Mouse (Mus musculus) neural tube, embryonic 15.5 days (tissue): Measurements from ENCODE around the gene Ptprc. TPM values are rescaled to one million over a fixed set of nuclear protein-coding genes. Genes with fewer than 3 reads are reported as not detected.

ENCODE experiments used
- ATAC-seq: fragments of 200-750 bp; cut with Nextera tagmentation; 2 replicates; pipeline ENCODE4 v1.8.0; 2017; ENCODE audit warnings: mild to moderate bottlenecking, moderate TSS enrichment, moderate library complexity; ENCODE audit not compliant: low FRiP score
- H3K27ac ChIP-seq: fragments of 300-500 bp; sonication (generic); replicated peaks from 2 replicates; pipeline ENCODE4 v1.5.1; 2015; ENCODE audit warnings: mild to moderate bottlenecking, inconsistent platforms
- H3K27me3 ChIP-seq: fragments of 300-500 bp; sonication (generic); replicated peaks from 2 replicates; pipeline ENCODE4 v1.6.1; 2015; ENCODE audit warnings: inconsistent platforms
- H3K36me3 ChIP-seq: fragments of 300-500 bp; sonication (generic); 2 replicates; pipeline ENCODE4 v1.6.1; 2015; ENCODE audit warnings: inconsistent platforms
- H3K4me1 ChIP-seq: fragments of 300-500 bp; sonication (generic); 2 replicates; pipeline ENCODE4 v1.6.1; 2015; ENCODE audit warnings: inconsistent platforms
- H3K4me2 ChIP-seq: fragments of 300-500 bp; sonication (generic); 2 replicates; pipeline ENCODE4 v1.6.1; 2015; ENCODE audit warnings: inconsistent platforms, mild to moderate bottlenecking, moderate library complexity
- H3K4me3 ChIP-seq: fragments of 300-500 bp; sonication (generic); replicated peaks from 2 replicates; pipeline ENCODE4 v1.5.1; 2015; ENCODE audit warnings: mild to moderate bottlenecking, inconsistent platforms
- H3K9ac ChIP-seq: fragments of 300-500 bp; sonication (generic); replicated peaks from 2 replicates; pipeline ENCODE4 v1.6.1; 2015; ENCODE audit warnings: mild to moderate bottlenecking, inconsistent platforms
- H3K9me3 ChIP-seq: fragments of 300-500 bp; sonication (generic); replicated peaks from 2 replicates; pipeline ENCODE4 v1.6.1; 2016; ENCODE audit warnings: inconsistent platforms
- WGBS: fragments of 180-500 bp; shearing (Covaris S2); methylation state at CpG from one replicate; pipeline ENCODE4 v1.1.7; 2015; ENCODE audit warnings: mixed read lengths; 5-methylcytosine and 5-hydroxymethylcytosine counted together
- polyA plus RNA-seq: library from polyadenylated mRNA; unstranded; fragments of >200 nt; fragmentation: Nextera tagmentation; extraction: Ambion mirVana; gene quantifications from 2 replicates; pipeline ENCODE4 v1.2.1, GENCODE M21; 2015

Gene Ptprc
- polyA plus RNA-seq, 1 experiment from 2014 or later, result 1.7 TPM

GRCm38 (mm10) chr1:138173669-138174068, 1.8 kb downstream of the Ptprc start:
- no peaks in the 10 kb centered on the region for H3K4me1 ChIP-seq
- no peak overlapping the region for H3K4me2 ChIP-seq
- WGBS, result 87% methylated on average over 6 of the region's 6 CpGs
- no peak overlapping the region for H3K27ac ChIP-seq
- no peak overlapping the region for H3K9ac ChIP-seq
- H3K9me3 ChIP-seq, result no peaks in the 10 kb centered on the region
- no peak overlapping the region for H3K4me3 ChIP-seq
- ATAC-seq, result no peak
- H3K36me3 ChIP-seq, result no peaks in the 10 kb centered on the region
- no peaks in the 10 kb centered on the region for H3K27me3 ChIP-seq

- Histone ChIP-seq H3K9ac (no peak overlapping the region), H3K27ac (no peak overlapping the region), H3K4me2 (no peak overlapping the region), H3K4me1 (no peaks in the 10 kb centered on the region), H3K4me3 (no peak overlapping the region), H3K9me3 (no peaks in the 10 kb centered on the region), H3K27me3 (no peaks in the 10 kb centered on the region), H3K36me3 (no peaks in the 10 kb centered on the region)
- no peak for ATAC-seq
- 79% methylated on average over 3 of the region's 3 CpGs for WGBS
Measured at GRCm38 (mm10) chr1:138172547-138172946, 3.0 kb downstream of the Ptprc start.

GRCm38 (mm10) chr1:138172096-138172495, 3.4 kb downstream of the Ptprc start:
- ATAC-seq, result no peak
- WGBS, result 87% methylated on average over 4 of the region's 4 CpGs

GRCm38 (mm10) chr1:138166233-138166771, 9.2 kb downstream of the Ptprc start:
- no peak overlapping the region for H3K9ac ChIP-seq
- H3K27me3 ChIP-seq, result no peaks in the 10 kb centered on the region
- no peaks in the 10 kb centered on the region for H3K36me3 ChIP-seq
- H3K4me3 ChIP-seq, result no peak overlapping the region
- no peaks in the 10 kb centered on the region for H3K4me1 ChIP-seq
- no peak overlapping the region for H3K27ac ChIP-seq
- 82% methylated on average over 5 of the region's 5 CpGs for WGBS
- no peak overlapping the region for H3K4me2 ChIP-seq
- H3K9me3 ChIP-seq, result no peaks in the 10 kb centered on the region
- ATAC-seq, result no peak

More at GRCm38 (mm10) chr1:138172096-138172495, 3.4 kb downstream of the Ptprc start:
- Histone ChIP-seq H3K9ac (no peak overlapping the region), H3K4me3 (no peak overlapping the region), H3K27me3 (no peaks in the 10 kb centered on the region), H3K36me3 (no peaks in the 10 kb centered on the region), H3K4me2 (no peak overlapping the region), H3K9me3 (no peaks in the 10 kb centered on the region), H3K4me1 (no peaks in the 10 kb centered on the region), H3K27ac (no peak overlapping the region)

- no peak overlapping the region for H3K4me3 ChIP-seq
- H3K27ac ChIP-seq, result no peak overlapping the region
- no peak for ATAC-seq
- H3K4me2 ChIP-seq, result no peak overlapping the region
- H3K9me3 ChIP-seq, result no peaks in the 10 kb centered on the region
- WGBS, result 92% methylated on average over 8 of the region's 8 CpGs
- H3K36me3 ChIP-seq, result no peaks in the 10 kb centered on the region
- no peaks in the 10 kb centered on the region for H3K27me3 ChIP-seq
- no peaks in the 10 kb centered on the region for H3K4me1 ChIP-seq
- H3K9ac ChIP-seq, result no peak overlapping the region
Measured at GRCm38 (mm10) chr1:138162638-138163037, 12.9 kb downstream of the Ptprc start.

- no peak for ATAC-seq
- 77% methylated on average over 2 of the region's 2 CpGs for whole genome bisulfite sequencing
Measured at GRCm38 (mm10) chr1:138158921-138159320, 16.6 kb downstream of the Ptprc start.

GRCm38 (mm10) chr1:138158236-138158635, 17.3 kb downstream of the Ptprc start:
- Histone ChIP-seq H3K9me3 (no peaks in the 10 kb centered on the region), H3K9ac (no peak overlapping the region), H3K4me1 (no peaks in the 10 kb centered on the region), H3K27ac (no peak overlapping the region), H3K4me3 (no peak overlapping the region), H3K4me2 (no peak overlapping the region), H3K36me3 (no peaks in the 10 kb centered on the region), H3K27me3 (no peaks in the 10 kb centered on the region)
- ATAC-seq, result no peak
- WGBS, result 13% methylated on average over 3 of the region's 3 CpGs

More at GRCm38 (mm10) chr1:138158921-138159320, 16.6 kb downstream of the Ptprc start:
- no peaks in the 10 kb centered on the region for H3K9me3 ChIP-seq
- H3K4me3 ChIP-seq, result no peak overlapping the region
- no peak overlapping the region for H3K27ac ChIP-seq
- H3K27me3 ChIP-seq, result no peaks in the 10 kb centered on the region
- no peaks in the 10 kb centered on the region for H3K36me3 ChIP-seq
- no peaks in the 10 kb centered on the region for H3K4me1 ChIP-seq
- no peak overlapping the region for H3K4me2 ChIP-seq
- no peak overlapping the region for H3K9ac ChIP-seq

- no peak overlapping the region for H3K4me3 ChIP-seq
- H3K36me3 ChIP-seq, result no peaks in the 10 kb centered on the region
- 69% methylated on average over 2 of the region's 2 CpGs for WGBS
- no peak overlapping the region for H3K4me2 ChIP-seq
- no peak for ATAC-seq
- no peaks in the 10 kb centered on the region for H3K4me1 ChIP-seq
- H3K27ac ChIP-seq, result no peak overlapping the region
- H3K9ac ChIP-seq, result no peak overlapping the region
- H3K9me3 ChIP-seq, result no peaks in the 10 kb centered on the region
- H3K27me3 ChIP-seq, result no peaks in the 10 kb centered on the region
Measured at GRCm38 (mm10) chr1:138157709-138158108, 17.8 kb downstream of the Ptprc start.

GRCm38 (mm10) chr1:138157008-138157407, 18.5 kb downstream of the Ptprc start:
- Histone ChIP-seq H3K9me3 (no peaks in the 10 kb centered on the region), H3K4me2 (no peak overlapping the region), H3K27ac (no peak overlapping the region), H3K36me3 (no peaks in the 10 kb centered on the region), H3K9ac (no peak overlapping the region), H3K27me3 (no peaks in the 10 kb centered on the region), H3K4me3 (no peak overlapping the region), H3K4me1 (no peaks in the 10 kb centered on the region)
- ATAC-seq, result no peak
- WGBS, result 92% methylated on average over 3 of the region's 3 CpGs

- Histone ChIP-seq H3K4me2 (no peak overlapping the region), H3K9ac (no peak overlapping the region), H3K27me3 (no peaks in the 10 kb centered on the region), H3K4me3 (no peak overlapping the region), H3K27ac (no peak overlapping the region), H3K9me3 (no peaks in the 10 kb centered on the region), H3K4me1 (no peaks in the 10 kb centered on the region), H3K36me3 (no peaks in the 10 kb centered on the region)
- no peak for ATAC-seq
- 66% methylated on average over 1 of the region's 1 CpGs for WGBS
Measured at GRCm38 (mm10) chr1:138154185-138154785, 21.2 kb downstream of the Ptprc start.

GRCm38 (mm10) chr1:138153126-138153525, 22.4 kb downstream of the Ptprc start:
- Histone ChIP-seq H3K4me1 (no peaks in the 10 kb centered on the region), H3K27me3 (no peaks in the 10 kb centered on the region), H3K9ac (no peak overlapping the region), H3K27ac (no peak overlapping the region), H3K4me2 (no peak overlapping the region), H3K36me3 (no peaks in the 10 kb centered on the region), H3K4me3 (no peak overlapping the region), H3K9me3 (no peaks in the 10 kb centered on the region)
- WGBS, result 88% methylated on average over 4 of the region's 4 CpGs
- no peak for ATAC-seq

- H3K9me3 ChIP-seq, result no peaks in the 10 kb centered on the region
- WGBS, result 31% methylated on average over 4 of the region's 4 CpGs
- ATAC-seq, result peak; percentile 50; the same call in 1 of the 2 replicates
- no peaks in the 10 kb centered on the region for H3K27me3 ChIP-seq
- no peaks in the 10 kb centered on the region for H3K36me3 ChIP-seq
- no peak overlapping the region for H3K27ac ChIP-seq
- no peak overlapping the region for H3K9ac ChIP-seq
- no peak overlapping the region for H3K4me2 ChIP-seq
- H3K4me3 ChIP-seq, result no peak overlapping the region
- H3K4me1 ChIP-seq, result no peaks in the 10 kb centered on the region
Measured at GRCm38 (mm10) chr1:138148844-138149243, 26.7 kb downstream of the Ptprc start.
